Mouse (Mus musculus) myocyte (in vitro differentiated cells): ENCODE results near the gene Bola2.

Experiments
- CEBPB ChIP-seq: IDR thresholded peaks from 2 replicates; pipeline ENCODE4 v1.6.1; 2011; ENCODE audit warnings: mild to moderate bottlenecking, moderate library complexity; ENCODE audit not compliant: poor library complexity, insufficient read depth, severe bottlenecking
- E2F4 ChIP-seq: IDR thresholded peaks from one replicate; pipeline ENCODE4 v1.6.1; 2011; ENCODE audit warnings: mild to moderate bottlenecking, control low read depth, moderate library complexity; ENCODE audit not compliant: insufficient read depth
- MAX ChIP-seq: IDR thresholded peaks from one replicate; pipeline ENCODE4 v1.6.1; 2011; ENCODE audit warnings: low read depth, mild to moderate bottlenecking, control low read depth
- MYOG ChIP-seq, 3 experiments: IDR thresholded peaks; one replicate each; pipeline ENCODE4 v1.6.1; 2011; ENCODE audit warnings: control low read depth in 2 of 3, low read depth in 2 of 3, mild to moderate bottlenecking in 2 of 3; ENCODE audit not compliant: insufficient read length in 2 of 3, control insufficient read depth in 1 of 3, insufficient read depth in 1 of 3
- POLR2A ChIP-seq: IDR thresholded peaks from one replicate; pipeline ENCODE4 v1.6.1; 2011; ENCODE audit warnings: low read depth, mild to moderate bottlenecking, control low read depth, moderate library complexity; ENCODE audit not compliant: insufficient read length
- POLR2AphosphoS2 ChIP-seq: IDR thresholded peaks from one replicate; pipeline ENCODE4 v1.6.1; 2011; ENCODE audit warnings: low read depth, control low read depth; ENCODE audit not compliant: insufficient read length
- REST ChIP-seq: IDR thresholded peaks from one replicate; pipeline ENCODE4 v1.6.1; 2011; ENCODE audit warnings: mild to moderate bottlenecking, control low read depth, moderate library complexity; ENCODE audit not compliant: insufficient read depth, insufficient read length
- TCF12 ChIP-seq: IDR thresholded peaks from one replicate; pipeline ENCODE4 v1.6.1; 2011; ENCODE audit warnings: mild to moderate bottlenecking, control low read depth; ENCODE audit not compliant: poor library complexity, insufficient read depth, severe bottlenecking
- TCF3 ChIP-seq: IDR thresholded peaks from one replicate; pipeline ENCODE4 v1.6.1; 2011; ENCODE audit warnings: low read depth, control low read depth; ENCODE audit not compliant: insufficient read length
- USF1 ChIP-seq: IDR thresholded peaks from one replicate; pipeline ENCODE4 v1.6.1; 2011; ENCODE audit warnings: low read depth, mild to moderate bottlenecking, control low read depth, moderate library complexity

- TF ChIP-seq POLR2A (no peak), TCF12 (no peak), MAX (no peak), E2F4 (no peak), REST (no peak), USF1 (no peak), POLR2AphosphoS2 (no peak), MYOG (IDR thresholded peaks at IDR 0.05; ENCODE audit: control insufficient read depth in 1 of 3, insufficient read depth in 1 of 3, insufficient read length in 2 of 3, low read depth in 2 of 3) (no peak), CEBPB (no peak), TCF3 (no peak)
Observed at GRCm38 (mm10) chr7:126697838-126698237, 2.6 kb downstream of the Bola2 start.
